Mouse (Mus musculus) heart, adult 18-20 months (tissue): ENCODE data around the gene Galntl6. TPM values are rescaled to one million over a fixed set of nuclear protein-coding genes. Genes with fewer than 3 reads are reported as not detected.

Source experiments
- DNase-seq, 2 experiments: peaks; one replicate each; pipeline ENCODE4 v3.0.0; 2021 to 2022; ENCODE audit warnings: mixed read lengths in 1 of 2
- long read RNA-seq, 2 experiments: library from polyadenylated mRNA; stranded (forward); transcript quantifications; one replicate each; pipeline ENCODE4 v2.0.0; 2021
- total RNA-seq, 2 experiments: library from RNA; stranded (reverse); gene quantifications; 2 replicates each; pipeline ENCODE4 v1.2.3; 2021

Gene Galntl6
- total RNA-seq = not detected
- long read RNA-seq, experiment 1 = 0 reads
- long read RNA-seq, experiment 2 = 0 reads

GRCm38 (mm10) chr8:58912196-58912839, at the start of gene Galntl6:
TSS of gene Galntl6 (minus strand) at chr8:58912640.
- no peak for DNase-seq

GRCm38 (mm10) chr8:58957195-58957739, 44.8 kb upstream of the Galntl6 start:
- no peak for DNase-seq

GRCm38 (mm10) chr8:58943773-58944172, 31.3 kb upstream of the Galntl6 start:
- no peak for DNase-seq

GRCm38 (mm10) chr8:58931066-58931465, 18.6 kb upstream of the Galntl6 start:
- DNase-seq = no peak

GRCm38 (mm10) chr8:58915142-58915541, 2.7 kb upstream of the Galntl6 start:
- DNase-seq = no peak

- DNase-seq = no peak
Measured at GRCm38 (mm10) chr8:58913640-58913968, 1.2 kb upstream of the Galntl6 start.

GRCm38 (mm10) chr8:58912840-58913639, 600 bp upstream of the Galntl6 start:
- no peak for DNase-seq

GRCm38 (mm10) chr8:58911677-58912076, 763 bp downstream of the Galntl6 start, which contains the start of gene BC030500:
TSS of gene BC030500 (plus strand) at chr8:58911755.
- DNase-seq = no peak

GRCm38 (mm10) chr8:58904465-58904864, 8.0 kb downstream of the Galntl6 start:
- no peak for DNase-seq

GRCm38 (mm10) chr8:58895960-58896359, 16.5 kb downstream of the Galntl6 start:
- DNase-seq = no peak

GRCm38 (mm10) chr8:58890591-58890990, 21.8 kb downstream of the Galntl6 start:
- no peak for DNase-seq

GRCm38 (mm10) chr8:58886405-58886804, 26.0 kb downstream of the Galntl6 start:
- no peak for DNase-seq

- no peak for DNase-seq
Measured at GRCm38 (mm10) chr8:58824347-58824746, 88.1 kb downstream of the Galntl6 start.

GRCm38 (mm10) chr8:58805190-58805589, 107.2 kb downstream of the Galntl6 start:
- DNase-seq = no peak

GRCm38 (mm10) chr8:58801847-58802246, 110.6 kb downstream of the Galntl6 start:
- DNase-seq = no peak

GRCm38 (mm10) chr8:58753769-58754168, 158.7 kb downstream of the Galntl6 start:
- no peak for DNase-seq

GRCm38 (mm10) chr8:58737963-58738362, 174.5 kb downstream of the Galntl6 start:
- no peak for DNase-seq

- no peak for DNase-seq
Measured at GRCm38 (mm10) chr8:58691761-58692160, 220.7 kb downstream of the Galntl6 start.

- DNase-seq = no peak
Measured at GRCm38 (mm10) chr8:58677847-58678450, 234.5 kb downstream of the Galntl6 start.

- DNase-seq = no peak
Measured at GRCm38 (mm10) chr8:58669075-58669474, 243.4 kb downstream of the Galntl6 start.

GRCm38 (mm10) chr8:58660019-58660418, 252.4 kb downstream of the Galntl6 start:
- no peak for DNase-seq

- no peak for DNase-seq
Measured at GRCm38 (mm10) chr8:58655631-58656030, 256.8 kb downstream of the Galntl6 start.

GRCm38 (mm10) chr8:58606451-58606850, 306.0 kb downstream of the Galntl6 start:
- DNase-seq = no peak
